8 mouse cellular contexts compared by ENCODE assay signal in genomic region chr5:5379870-5380730, GRCm38 (mm10). TPM values are rescaled to one million over a fixed set of nuclear protein-coding genes. Genes with fewer than 3 reads are reported as not detected.
DNase-seq lines count a peak whose midpoint lies in the region; ATAC-seq and TF ChIP-seq lines count a peak whose summit lies in the region.

No protein-coding gene starts in this region.

- peak overlapping the region; percentile 93 for H3K27ac ChIP-seq in forebrain, embryonic 15.5 days (replicated peaks)
- peak overlapping the region; percentile 89 for H3K27ac ChIP-seq in layer of hippocampus, adult 2 months
- peak overlapping the region; percentile 92 for H3K27ac ChIP-seq in neural tube, embryonic 15.5 days (replicated peaks)

- peak overlapping the region; percentile 73 for H3K4me3 ChIP-seq in C2C12 (ENCODE audit: insufficient read depth, poor library complexity, severe bottlenecking)
- H3K4me3 ChIP-seq in forebrain, embryonic 15.5 days: peak overlapping the region; percentile 79
- H3K4me3 ChIP-seq in layer of hippocampus, adult 2 months: peak overlapping the region; percentile 58
- H3K4me3 ChIP-seq in lung, adult 2 months (replicated peaks; ENCODE audit: extremely low read depth, low read depth, low read length): peak overlapping the region; percentile 89
- H3K4me3 ChIP-seq in neural tube, embryonic 15.5 days (replicated peaks): peak overlapping the region; percentile 82

- peak; percentile 69 for TF ChIP-seq CTCF in C2C12 (IDR thresholded peaks at IDR 0.05; ENCODE audit: control insufficient read depth, insufficient read depth, insufficient read length)
- TF ChIP-seq CTCF in layer of hippocampus, adult 2 months (conservative IDR thresholded peaks at IDR 0.05): no peak
- no peak for TF ChIP-seq CTCF in lung, adult 2 months (IDR thresholded peaks at IDR 0.05; ENCODE audit: insufficient read depth, low read length)

- intact Hi-C loops in heart, postnatal 14 days (cut with DNase I): loop anchor here (1.0 to 5.0 kb wide), 4 partner anchors 37 to 417 kb away; no protein-coding TSS in a partner anchor

- peak overlapping the region; percentile 79 for H3ac ChIP-seq in C2C12 (ENCODE audit: control insufficient read depth, insufficient read length, low read depth)

- peak; percentile 55; the same call in 1 of the 2 replicates for TF ChIP-seq POLR2A in lung, adult 2 months (IDR thresholded peaks at IDR 0.05; ENCODE audit: borderline replicate concordance, extremely low read depth, low read depth, low read length)

- no peaks in the 10 kb centered on the region for H3K9me3 ChIP-seq in forebrain, embryonic 15.5 days
- H3K9me3 ChIP-seq in neural tube, embryonic 15.5 days (replicated peaks): no peaks in the 10 kb centered on the region

- WGBS in forebrain, embryonic 15.5 days: under 1% methylated on average over 83 of the region's 128 CpGs
- WGBS in lung, adult 2 months: 1% methylated on average over 111 of the region's 128 CpGs
- under 1% methylated on average over 87 of the region's 128 CpGs for WGBS in neural tube, embryonic 15.5 days

- peaks cover 30% of the 10 kb centered on the region for H3K4me1 ChIP-seq in forebrain, embryonic 15.5 days
- H3K4me1 ChIP-seq in lung, adult 2 months (ENCODE audit: control insufficient read depth, insufficient read depth, low read length): peaks cover 11% of the 10 kb centered on the region
- peaks cover 28% of the 10 kb centered on the region for H3K4me1 ChIP-seq in neural tube, embryonic 15.5 days

- peaks cover 47% of the 10 kb centered on the region for H3K79me3 ChIP-seq in C2C12 (ENCODE audit: low read depth)

- H3K4me2 ChIP-seq in forebrain, embryonic 15.5 days (replicated peaks): peak overlapping the region; percentile 92
- H3K4me2 ChIP-seq in neural tube, embryonic 15.5 days: peak overlapping the region; percentile 93

- peak; percentile 77 to 83 for DNase-seq in heart, postnatal 14 days
- DNase-seq in layer of hippocampus, adult 2 months (ENCODE audit: low spot score in 2 of 2): peak; percentile 16 to 50
- DNase-seq in lung, adult 2 months: peak; percentile 80
- DNase-seq in thymus, postnatal 25 days: peak; percentile 17

- H3K79me2 ChIP-seq in C2C12 (ENCODE audit: control insufficient read depth, insufficient read depth): peaks cover 49% of the 10 kb centered on the region

- no peaks in the 10 kb centered on the region for H3K36me3 ChIP-seq in C2C12 (ENCODE audit: control insufficient read depth, insufficient read depth)
- H3K36me3 ChIP-seq in forebrain, embryonic 15.5 days: no peaks in the 10 kb centered on the region
- no peaks in the 10 kb centered on the region for H3K36me3 ChIP-seq in neural tube, embryonic 15.5 days

- peak; percentile 86 for ATAC-seq in cerebellum, adult (ENCODE audit: insufficient number of reproducible peaks, low FRiP score, low TSS enrichment)
- peak; percentile 95 for ATAC-seq in forebrain, embryonic 15.5 days (replicated peaks)
- ATAC-seq in neural tube, embryonic 15.5 days (ENCODE audit: low FRiP score): peak; percentile 96

- no peaks in the 10 kb centered on the region for H3K27me3 ChIP-seq in C2C12 (ENCODE audit: control insufficient read depth, insufficient read depth, insufficient read length)
- no peaks in the 10 kb centered on the region for H3K27me3 ChIP-seq in forebrain, embryonic 15.5 days
- H3K27me3 ChIP-seq in neural tube, embryonic 15.5 days (replicated peaks): no peaks in the 10 kb centered on the region

- peak overlapping the region; percentile 84 for H3K9ac ChIP-seq in forebrain, embryonic 15.5 days (replicated peaks)
- H3K9ac ChIP-seq in neural tube, embryonic 15.5 days (replicated peaks): peak overlapping the region; percentile 83

TF ChIP-seq in C2C12, 6 proteins besides CTCF, POLR2A, EP300 and RAD21:
- TF ChIP-seq MYOG (IDR thresholded peaks at IDR 0.05; ENCODE audit: control insufficient read depth, extremely low read depth, insufficient read length) (no peak), CEBPB (IDR thresholded peaks at IDR 0.05; ENCODE audit: low read depth) (no peak), MAX (IDR thresholded peaks at IDR 0.05) (no peak), USF1 (IDR thresholded peaks at IDR 0.05; ENCODE audit: low read depth) (no peak), MYOD1 (IDR thresholded peaks at IDR 0.05; ENCODE audit: control insufficient read depth, insufficient read length, low read depth) (no peak), FOSL1 (IDR thresholded peaks at IDR 0.05; ENCODE audit: insufficient read depth, low read length, poor library complexity, severe bottlenecking) (no peak)

RNA-seq across cellular contexts. Expression of gene Cdk14, which starts 40.0 kb away (rescaled TPM):
- 15.9 TPM for polyA plus RNA-seq in C2C12 (2012; fragmentation: generic; extraction: Trizol)
- polyA plus RNA-seq in forebrain, embryonic 15.5 days (2015; fragmentation: Nextera tagmentation; extraction: Ambion mirVana): 32.3 and 34.4 TPM in 2 replicates
- 10 to 100 TPM; 13.4 to 14.6 TPM for total RNA-seq in heart, postnatal 14 days (2021)
- total RNA-seq in layer of hippocampus, adult 2 months (2021): 100 to 1,000 TPM; 258 to 269 TPM
- 12.5 and 19.0 TPM in 2 replicates for polyA plus RNA-seq in lung, adult 2 months (2012; rRNA removed)
- polyA plus RNA-seq in neural tube, embryonic 15.5 days (2015; fragmentation: Nextera tagmentation; extraction: Ambion mirVana): 37.9 and 42.2 TPM in 2 replicates

Comparison
In these comparisons a context has a peak if more than half of its experiments do, and no peak if none do; other contexts are left out.
1. Peak in every context shown above with its lines: DNase-seq, ATAC-seq, H3K4me3 ChIP-seq and H3K27ac ChIP-seq.
2. DNase-seq: peak in every context shown above with its lines; median percentile 80 in heart, postnatal 14 days; 80 in lung, adult 2 months; 33 in layer of hippocampus, adult 2 months; 17 in thymus, postnatal 25 days.